Mouse (Mus musculus) CD4-positive, CD25-positive, alpha-beta regulatory T cell, adult 4 months (primary cell): ENCODE data around the gene Cacul1. TPM values are rescaled to one million over a fixed set of nuclear protein-coding genes. Genes with fewer than 3 reads are reported as not detected.
"Not testable (repeated sequence)": the region's sequence is repeated elsewhere in the genome, so short reads cannot be mapped to it uniquely, and the experiment has no call there.

Experiments
- ATAC-seq: one replicate; pipeline ENCODE4 v1.8.0; 2017
- polyA plus RNA-seq, 2 experiments: library from polyadenylated mRNA; unstranded; fragments of 100-300 nt; shearing (Covaris generic); gene quantifications; one replicate each; pipeline ENCODE4 v1.2.1; 2017

Gene Cacul1
- 10 to 100 TPM; 27.7 to 33.3 TPM for polyA plus RNA-seq

DNA sequence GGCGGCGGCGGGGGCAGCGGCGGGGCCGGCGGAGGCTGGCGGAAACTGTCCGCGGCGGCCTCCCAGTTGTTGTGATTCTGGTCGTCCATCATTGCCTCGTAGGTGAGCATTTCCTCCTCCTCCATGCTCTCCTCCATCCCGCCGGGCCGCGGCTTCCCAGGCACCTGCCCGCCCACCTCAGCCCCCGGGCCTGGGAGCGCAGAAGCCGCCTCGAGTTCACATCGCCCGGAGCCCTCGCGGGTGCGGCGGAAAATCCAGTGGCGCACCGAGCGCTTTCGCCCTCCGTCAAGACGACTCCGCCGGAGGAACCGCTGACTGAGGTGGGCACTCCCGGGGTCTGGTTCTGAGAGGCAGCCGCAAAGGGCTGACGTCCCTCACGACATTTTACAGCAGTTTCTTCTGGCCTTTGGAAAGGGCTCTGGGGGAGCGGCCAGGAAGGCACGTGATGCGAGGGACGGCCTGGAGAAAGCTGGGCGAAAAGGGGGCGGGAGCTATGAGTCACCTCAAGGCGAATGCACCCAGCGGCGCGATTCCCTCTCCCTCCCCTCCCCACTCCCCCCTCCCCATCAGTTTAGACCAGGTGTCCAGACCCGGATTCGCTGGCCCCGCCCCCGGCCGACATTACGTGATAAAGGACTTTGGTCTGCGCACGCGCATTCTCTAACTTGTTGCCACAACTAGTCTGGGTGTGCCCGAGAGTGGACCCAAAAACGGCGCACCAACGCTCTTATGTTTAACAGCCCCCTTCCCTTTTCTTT is at the start of gene Cacul1:
TSS of gene Cacul1 (minus strand) at position 444 of the 758 bp plus-strand sequence.
- peak; percentile 87 for ATAC-seq

DNA sequence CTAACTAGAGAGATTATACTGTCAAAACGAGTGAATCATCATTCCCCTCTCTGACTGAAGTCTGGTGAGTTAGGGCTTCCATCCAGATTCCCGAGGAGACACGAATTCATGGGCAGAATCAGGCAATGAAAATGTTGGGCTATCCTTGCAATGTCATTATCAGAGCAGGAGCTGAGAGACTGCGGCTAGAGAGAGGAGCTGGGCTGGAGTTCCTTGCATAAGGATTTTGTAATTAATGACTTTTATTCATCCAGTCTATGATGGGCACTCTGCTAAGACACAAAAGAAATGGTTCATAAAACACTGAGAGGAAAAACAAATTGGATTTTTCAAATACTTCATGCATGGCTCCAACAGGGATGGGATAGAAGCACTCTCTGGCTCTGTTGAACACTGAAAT is 38.6 kb upstream of the Cacul1 start:
- no peak for ATAC-seq

DNA sequence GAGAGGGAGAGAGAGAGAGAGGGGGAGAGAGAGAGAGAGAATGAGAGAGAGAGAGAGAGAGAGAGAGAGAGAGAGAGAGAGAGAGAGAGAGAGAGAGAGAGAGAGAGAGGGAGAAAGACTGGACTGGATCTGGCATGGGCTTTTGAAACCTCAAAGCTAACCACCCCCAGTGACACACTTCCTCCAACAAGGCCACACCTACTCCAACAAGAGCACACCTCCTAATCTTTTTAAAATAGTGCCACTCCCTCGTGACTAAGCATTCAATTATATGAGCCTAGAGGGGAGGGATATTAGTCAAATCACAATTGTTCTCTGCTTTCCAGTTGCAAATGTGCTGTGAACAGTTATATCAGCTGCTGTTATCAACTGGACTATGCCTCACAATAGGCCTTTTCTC is 36.2 kb upstream of the Cacul1 start:
- ATAC-seq = no peak

DNA sequence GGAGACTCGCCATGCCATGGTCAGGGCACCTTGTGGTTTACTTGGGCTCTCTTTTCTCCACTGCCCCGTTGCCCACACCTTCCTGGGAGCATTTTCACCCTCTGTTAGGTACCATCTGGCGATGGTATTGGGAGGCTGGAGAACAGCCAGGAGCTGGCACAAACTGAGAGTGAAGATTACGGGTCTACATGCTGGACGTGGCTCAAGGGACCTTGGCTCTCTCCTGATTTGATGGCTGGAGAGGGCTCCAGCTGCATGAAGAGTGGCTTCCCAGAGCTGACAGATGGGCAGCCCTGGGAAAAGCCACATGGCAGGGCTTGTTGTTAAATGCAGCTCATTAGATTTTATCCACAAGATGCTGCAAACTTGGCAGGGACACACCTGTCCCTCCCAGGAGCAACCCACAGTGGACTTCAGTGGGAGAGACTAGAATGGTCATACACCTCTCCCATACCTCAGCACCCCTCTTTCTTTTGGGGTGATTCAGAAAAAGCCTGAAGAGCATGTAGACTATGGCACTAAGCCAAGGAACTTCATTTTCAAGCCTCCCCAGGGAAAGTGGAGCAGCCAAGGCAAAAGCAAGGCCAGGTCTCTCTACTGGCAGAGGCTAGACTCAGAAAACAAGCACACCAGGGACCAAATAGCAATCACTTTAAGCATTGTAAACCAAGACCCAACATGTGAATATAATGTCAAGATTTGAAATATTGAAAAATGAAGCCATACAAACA is 34.8 kb upstream of the Cacul1 start:
- ATAC-seq = no peak

DNA sequence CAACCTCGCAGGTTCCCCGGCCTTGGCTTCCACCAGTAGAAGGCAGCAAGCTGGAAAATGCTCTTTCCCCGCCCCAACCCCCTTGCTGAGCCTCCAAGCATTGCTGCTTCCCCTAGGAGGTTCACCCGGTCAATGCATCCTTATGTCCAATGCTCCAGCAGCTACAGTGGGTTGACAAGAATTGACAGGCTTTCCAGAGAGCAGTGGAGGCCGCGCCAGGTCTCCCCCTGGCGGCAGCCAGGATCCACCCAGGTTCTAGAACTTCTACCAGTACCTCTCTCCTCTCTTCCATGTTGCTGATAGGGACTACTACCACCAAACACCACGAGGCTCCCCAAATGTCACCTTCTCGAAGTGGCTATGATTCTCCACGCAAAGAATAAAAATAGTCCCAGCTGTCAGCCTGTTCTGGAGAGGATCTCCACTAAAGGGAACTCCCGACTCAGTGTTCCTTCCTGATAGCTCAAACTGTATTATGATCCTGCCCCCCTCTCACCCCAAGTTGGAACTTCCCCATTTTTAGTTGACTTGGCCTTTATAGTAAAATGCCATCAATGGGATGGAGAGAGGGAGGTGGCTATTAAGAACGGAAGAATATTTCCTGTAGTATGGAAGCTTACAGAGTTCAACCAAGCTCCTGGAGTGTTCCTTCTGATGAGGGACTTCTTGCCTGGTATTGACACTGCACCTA is 30.8 kb upstream of the Cacul1 start:
- no peak for ATAC-seq

DNA sequence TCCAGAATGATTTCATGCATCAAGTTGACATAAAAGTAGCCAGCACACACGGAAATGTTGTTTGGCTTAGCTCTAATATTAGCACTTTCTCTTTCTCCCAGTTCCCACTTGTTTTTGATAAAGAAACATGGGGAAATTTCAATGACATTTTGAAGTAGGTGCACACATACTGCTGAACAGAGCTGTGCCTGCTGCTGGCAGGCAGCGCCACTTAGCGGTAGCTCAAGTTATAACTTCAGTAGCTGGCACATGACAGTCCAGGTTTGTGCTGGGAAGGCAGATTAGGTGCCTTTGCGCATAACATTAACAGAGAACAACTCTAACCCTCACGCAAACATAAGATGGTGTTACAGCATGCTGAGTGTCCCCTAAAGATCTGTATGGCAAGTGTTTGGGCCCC is 27.9 kb upstream of the Cacul1 start:
- peak; percentile 39 for ATAC-seq

DNA sequence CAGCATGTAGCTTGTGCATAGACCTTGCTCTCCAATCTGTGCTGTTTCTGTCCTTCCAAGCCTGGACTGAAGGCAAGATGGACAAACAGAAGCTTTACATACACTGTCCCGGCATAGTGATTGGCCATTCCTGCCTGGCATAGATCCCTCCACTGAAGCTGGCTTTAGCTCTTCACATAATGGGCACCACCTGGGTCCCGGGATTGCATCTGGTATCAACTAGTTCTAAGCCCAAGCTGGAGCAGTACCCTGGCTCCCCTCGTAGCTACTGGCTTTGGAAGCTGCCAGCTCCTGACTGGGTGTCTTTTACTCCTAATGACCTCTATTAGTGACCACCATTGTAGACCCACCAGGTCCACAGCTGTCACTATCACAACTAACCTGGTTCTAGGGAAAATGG is 22.8 kb upstream of the Cacul1 start:
- no peak for ATAC-seq

DNA sequence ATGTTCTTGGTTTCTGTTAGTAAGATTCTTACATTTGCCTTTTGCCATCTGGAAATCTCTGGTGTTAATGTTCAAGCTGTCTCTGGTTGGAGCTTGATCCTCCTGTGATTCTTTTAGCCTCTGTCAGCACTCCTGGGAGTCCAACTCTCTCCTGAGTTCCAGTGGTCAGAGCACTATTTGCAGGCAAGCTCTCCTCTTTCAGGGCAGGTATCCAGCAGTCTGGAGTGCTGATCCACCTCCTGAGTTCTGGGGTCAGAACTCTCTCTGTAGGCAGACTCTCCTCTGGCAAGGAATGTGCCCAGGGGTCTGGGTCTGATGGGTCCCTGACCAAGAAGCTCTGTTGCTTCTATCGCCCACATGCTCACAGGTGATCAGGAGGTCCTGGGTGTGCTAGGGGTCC is 21.2 kb upstream of the Cacul1 start:
- not testable (repeated sequence) for ATAC-seq

DNA sequence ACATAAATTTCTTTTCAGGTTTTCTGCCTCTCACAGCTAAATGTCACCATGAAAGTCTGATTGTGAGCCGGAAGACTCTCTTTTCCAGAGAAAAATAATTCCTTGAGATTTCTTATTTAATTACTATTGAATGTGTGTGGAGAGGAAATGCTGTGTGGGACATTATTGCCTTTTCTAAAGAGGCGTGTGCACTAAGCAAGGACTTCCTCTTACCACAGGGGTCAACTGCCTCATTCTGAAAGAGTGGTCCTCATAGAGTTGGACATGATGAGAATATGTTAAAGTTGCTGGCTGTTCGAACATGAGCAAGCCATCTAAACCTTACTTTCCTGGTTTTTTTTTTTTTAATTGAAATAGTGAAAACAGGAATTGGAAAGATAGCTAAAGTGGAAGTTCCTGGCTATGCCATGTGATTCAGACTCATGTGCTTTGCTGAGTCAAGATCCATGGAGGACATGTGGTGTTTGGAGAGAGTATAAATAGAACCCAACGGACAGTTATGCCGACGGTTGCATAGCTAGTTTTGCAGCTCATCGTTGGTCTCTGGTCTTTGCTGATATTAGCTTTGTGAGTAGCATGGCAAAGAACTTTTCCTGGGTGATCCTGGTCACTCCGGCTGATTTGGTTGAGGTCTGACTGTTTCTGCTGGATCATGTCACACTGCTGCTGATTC is 17.3 kb upstream of the Cacul1 start:
- ATAC-seq = no peak

DNA sequence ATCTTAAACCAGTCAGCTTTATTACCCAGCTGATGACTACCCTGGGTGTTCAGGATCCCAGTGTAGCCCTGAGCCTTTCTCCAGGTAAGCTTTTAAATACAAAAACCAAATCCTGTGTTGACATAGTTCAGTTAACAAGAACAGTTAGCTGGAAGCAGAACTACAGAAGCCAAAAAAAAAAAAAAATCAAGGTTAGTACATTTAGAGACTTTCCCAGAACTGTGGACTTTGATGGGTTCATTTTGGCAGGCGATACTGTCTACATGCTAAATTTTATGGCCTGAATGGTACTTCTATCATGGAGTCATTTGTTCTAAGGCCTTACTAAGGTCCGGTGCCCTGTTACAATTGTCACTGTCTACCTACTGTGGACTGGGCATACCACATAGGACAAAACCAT is 8.8 kb upstream of the Cacul1 start:
- no peak for ATAC-seq

DNA sequence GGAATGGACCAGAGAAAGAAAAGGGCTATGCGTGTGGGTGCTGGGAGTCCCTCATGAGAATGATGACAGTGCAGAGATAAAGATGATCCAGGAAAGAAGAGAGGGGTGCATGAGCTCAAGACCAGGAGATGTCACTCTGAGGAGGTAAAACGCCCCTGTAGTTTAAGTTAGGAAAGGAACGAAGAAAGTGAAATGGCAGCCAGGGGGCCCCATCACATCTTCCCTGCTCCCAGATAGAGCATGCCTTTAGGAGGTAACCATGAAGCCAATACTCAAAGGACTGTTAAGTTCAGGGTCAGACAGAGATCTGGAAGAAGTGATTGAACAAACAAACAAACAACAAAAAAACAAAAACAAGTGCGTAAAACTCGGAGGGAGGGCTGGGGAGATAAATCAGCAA is 5.8 kb upstream of the Cacul1 start:
- ATAC-seq = no peak

DNA sequence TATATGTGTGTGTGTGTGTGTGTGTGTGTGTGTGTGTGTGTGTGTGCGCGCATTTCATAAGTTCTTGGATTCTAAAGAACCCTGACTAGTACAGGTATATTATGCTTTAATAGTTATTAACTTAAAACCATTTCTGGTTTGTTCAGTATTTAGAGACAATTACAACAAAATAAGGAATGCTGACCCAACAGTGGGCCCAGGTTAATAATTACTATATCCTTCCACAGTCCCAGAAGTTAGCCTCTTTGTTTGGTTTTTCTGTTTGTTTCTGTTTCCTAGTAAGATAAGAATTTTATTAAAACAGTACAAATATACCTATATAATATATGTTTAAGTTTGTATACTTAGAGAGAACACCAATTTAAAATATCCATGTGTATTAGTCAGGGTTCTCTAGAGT is 2.4 kb upstream of the Cacul1 start:
- ATAC-seq = no peak

DNA sequence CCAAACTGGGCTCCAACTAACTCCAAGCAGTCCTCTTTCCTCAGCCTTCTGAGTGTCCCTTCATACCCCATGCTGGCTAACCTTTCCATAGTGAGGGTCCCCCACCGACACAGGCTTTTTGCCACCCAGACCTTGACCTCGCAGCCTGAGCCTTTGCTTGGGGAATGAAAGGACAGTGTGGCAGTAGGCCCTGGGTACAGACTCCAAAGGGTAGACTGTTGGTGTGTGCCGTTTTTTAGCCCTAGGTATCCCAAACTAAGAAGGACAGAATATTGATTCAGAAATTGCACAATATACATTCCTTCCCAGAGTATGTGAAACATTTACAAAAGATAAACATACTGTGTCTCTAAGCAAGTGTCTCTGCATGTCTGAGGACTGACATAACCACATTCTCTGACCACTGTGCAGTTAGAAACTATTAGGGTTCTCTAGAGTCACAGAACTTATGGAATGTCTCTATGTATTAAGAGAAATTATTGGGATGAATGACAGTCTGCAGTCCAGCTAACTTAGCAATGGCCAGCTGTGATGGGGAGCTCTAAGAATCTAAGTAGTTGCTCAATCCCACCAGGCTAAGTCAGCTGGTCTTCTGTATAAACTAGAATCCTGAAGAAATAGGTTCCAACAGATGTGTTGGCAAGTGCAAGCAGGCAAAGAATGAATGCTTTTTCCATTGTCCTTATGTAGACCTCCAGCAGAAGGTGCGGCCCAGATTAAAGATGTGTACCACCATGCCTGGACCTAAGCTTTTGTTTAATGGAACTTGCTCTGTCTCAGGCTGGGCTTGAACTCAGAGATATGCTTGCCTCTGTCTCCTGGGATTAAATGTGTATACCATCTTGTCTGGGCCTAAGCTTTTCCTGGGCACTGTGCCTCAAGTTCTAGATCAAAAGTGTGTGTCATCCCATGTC is 809 bp upstream of the Cacul1 start:
- peak; percentile 8 for ATAC-seq

DNA sequence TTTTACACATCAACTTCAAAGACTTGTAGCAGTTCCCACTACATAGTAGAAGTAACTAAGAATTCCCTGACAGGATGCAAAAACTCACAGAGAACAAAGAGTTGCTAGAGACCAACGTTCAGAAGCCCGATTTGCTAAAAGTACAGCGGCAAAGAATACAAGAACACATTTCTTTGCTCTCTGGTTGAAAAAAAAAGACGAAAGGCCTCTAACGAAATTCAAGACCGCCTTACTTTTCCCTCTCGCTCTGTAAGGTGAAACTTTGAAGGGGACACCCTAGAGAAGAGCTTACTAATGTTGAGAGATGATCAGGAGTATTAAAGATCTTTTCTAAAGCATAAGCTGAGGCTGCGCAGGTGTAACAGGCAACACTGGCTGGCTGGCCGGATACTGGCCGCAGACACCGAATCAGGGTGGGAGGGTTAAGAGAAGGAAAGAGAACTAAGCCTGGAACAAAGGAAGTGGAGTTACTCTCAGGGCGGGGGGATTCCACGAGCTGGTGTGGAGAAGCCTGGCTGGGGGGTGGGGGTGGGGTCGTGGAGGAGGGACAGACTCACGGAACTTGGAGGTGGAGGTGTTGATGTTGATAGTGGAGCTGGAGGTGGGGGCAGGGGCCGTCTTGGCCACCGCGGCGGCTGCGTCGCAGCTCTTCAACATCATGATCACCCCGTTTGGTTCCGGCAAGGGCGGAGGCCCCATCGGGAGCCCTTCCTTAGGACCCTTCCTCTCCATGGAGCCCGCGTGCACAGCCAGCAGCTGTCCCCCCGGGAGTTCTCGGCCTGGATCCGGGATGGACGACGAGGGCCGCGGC is 849 bp downstream of the Cacul1 start:
- ATAC-seq = peak; percentile 51

DNA sequence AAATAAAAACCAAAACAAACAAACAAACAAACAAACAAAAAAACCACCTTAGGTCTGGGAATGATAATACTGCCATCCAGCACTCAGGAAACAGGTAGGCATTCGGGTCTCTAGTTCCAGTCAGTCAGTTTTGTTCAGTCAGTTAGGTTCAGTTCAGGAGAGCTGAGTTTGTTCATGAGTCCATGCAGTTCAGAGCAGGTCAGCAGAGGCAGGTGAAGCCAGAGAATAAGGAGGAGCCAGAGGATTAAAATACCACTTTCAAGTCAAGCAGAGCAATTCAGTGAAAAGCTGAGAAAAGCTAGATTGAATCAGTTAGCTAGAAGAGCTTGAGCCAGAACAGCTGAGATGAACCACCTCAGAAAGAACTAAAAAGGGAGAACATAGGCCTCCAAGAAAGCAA is 4.1 kb downstream of the Cacul1 start:
- no peak for ATAC-seq

DNA sequence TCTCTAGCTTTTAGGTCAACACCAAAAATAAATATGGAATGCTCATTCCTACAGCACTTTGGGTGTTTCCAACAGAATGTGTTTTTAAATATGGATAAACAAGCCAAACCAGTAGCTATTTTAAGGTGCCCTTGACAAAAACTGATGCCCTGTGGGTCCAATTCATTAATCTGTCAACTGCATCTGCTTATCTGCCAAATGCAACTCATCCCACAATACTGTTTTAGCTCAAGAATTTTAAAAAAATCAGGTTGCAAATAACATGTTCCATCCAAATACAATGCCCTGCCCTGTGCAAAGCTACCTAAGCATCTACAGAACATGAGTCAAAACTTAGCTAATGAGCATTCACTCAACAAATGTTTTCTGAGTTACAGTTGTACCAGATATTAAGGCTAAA is 20.3 kb downstream of the Cacul1 start:
- ATAC-seq = no peak

DNA sequence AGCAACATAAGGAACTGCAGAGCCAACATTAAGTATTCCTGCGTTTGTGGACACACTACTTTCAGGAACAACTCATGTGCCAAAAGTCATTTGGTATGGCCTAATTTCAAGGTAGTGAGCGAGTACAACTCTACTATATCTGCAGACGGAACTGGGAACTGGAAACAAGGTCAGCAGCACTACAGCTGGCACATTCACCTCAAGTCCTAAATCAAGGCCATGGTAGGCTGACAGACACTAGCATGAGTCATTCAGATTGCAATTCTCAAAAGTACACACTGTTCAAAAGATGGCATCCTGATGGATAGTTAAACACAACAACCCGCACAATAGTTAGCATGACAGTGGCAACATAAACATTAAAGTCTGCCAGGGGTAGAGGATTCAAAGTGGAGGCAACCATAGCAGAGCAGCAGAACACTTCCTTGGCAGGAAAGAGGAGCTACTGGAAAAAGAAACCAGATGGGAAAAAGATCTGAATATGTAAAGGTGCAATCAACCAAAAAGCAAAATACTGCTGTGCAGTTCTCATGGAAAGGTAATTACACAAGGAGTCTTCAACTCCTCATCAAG is 25.9 kb downstream of the Cacul1 start:
- ATAC-seq = no peak

DNA sequence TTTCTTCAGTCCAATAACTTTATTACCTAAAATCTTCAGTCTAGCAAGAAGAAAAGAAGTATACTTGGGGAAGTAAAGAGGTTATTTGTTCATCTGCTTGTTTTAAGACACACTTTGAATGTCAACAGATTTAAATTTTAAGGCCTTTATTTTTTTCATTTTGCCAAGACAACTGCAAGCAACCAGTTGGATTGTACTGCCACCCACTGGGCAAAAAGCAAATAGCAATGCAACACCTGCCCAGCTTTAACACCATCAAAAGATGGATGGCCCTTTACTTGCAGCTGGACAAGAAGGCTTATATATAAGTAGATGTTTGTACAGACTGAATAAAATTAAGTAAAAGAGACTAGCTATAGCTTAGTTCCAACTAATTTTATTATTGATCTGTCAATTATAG is 27.3 kb downstream of the Cacul1 start:
- ATAC-seq = peak; percentile 61

DNA sequence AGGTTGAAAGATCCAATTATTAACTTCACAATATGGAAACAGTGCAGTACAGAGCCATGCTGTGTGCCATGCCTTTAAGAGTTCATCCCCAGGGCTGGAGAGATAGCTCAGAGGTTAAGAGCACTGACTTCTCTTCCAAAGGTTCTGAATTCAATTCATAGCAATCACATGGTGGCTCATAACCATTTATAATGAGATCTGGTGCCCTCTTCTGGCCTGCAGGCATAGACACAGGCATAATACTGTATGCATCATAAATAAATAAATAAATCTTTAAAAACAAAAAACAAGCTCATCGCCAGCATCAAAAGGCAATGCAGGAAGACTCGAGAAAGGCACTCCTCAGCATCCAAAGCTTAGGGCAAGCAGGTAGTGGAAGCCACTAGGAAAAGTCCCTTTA is 37.5 kb downstream of the Cacul1 start:
- ATAC-seq = peak; percentile 39

DNA sequence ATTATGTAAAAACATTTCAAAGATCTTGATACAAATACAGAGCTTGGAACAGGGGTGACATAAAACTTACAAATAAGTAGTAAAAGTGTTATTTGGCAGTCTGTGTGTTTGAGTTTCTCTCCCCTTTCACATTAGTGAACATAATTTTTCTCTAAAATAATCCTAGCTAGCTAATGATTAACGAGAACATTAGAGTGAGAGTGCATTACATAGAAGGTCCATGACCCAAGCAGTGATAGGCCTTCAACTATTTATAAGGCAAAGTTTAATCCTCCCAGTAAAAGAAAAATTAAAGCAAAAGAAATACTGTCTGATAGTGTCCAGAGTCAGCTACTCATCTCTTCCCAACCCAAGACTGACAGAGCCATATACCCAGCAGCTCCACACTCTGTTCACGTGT is 48.9 kb downstream of the Cacul1 start:
- no peak for ATAC-seq

DNA sequence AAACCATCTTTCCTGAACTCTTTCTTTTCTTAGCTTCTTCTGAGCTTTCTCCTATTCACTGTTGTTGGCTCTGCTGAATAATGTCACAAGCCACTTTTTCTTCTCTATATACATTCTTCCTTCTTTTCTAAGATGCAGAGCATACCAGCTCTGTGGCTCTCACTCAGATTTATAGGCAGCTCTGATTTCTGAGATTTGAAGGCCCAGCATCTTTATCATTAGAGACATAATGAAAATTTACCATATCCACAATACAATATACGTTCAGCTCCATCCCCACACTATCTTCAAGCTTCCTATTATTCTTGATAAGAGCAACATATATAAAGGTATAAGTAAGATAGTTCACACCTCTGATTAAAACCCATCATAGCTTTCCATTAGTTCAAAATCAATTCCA is 50.7 kb downstream of the Cacul1 start:
- ATAC-seq = no peak
